Mouse (Mus musculus) leukemia stem cell, adult 10-12 weeks (primary cell): Measurements from ENCODE around the gene Ptbp3. TPM values are rescaled to one million over a fixed set of nuclear protein-coding genes. Genes with fewer than 3 reads are reported as not detected.

ENCODE experiments used
- polyA plus RNA-seq: library from polyadenylated mRNA; stranded (reverse); fragments of >175 nt; gene quantifications from 2 replicates; pipeline ENCODE4 v1.2.3, GENCODE M21; 2012; ENCODE audit warnings: low replicate concordance

The Ptbp3 gene
- 61.4 and 169 TPM in 2 replicates for polyA plus RNA-seq

DNA sequence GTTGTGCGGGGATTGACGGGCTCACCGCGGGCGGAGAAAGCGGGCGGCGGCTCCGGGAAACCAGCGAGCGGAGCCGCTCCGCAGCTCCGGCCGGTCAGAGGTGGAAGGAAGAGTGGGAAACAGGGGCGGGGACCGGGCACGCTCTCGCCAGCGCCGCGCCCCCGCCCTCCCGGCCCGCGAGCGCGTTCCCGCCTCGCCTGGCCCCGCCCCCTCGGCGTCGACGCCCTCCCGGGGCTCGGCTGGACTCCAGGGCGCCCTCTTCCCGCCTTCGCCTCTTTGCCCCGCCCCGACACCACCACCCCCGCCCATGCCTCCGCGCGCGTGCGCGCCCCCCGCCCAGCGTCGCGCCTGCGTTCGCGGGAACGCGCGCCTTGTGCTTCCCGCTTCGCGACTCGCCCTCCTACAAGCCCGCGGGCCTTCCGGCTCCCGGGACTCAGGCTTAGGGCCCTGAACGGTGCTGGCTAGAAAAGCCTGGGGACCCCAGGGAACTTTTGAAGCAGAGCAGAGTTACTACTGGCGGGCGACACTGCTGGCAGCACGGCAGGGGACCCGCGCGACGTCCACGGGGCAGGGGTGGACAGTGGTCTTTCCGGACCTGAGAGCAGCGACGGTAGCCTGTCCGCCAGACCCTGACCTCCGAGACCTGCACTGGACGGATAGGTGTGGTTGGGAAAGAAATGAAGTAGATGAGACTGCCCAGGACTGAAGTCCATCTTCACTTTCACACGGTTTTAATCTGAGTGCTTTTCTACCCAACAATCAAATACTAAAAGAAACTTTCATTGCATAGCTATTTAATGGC, at the start of gene Ptbp3:
TSS of gene Ptbp3 (minus strand) at position 190 of the 802 bp plus-strand sequence.

GRCm38 (mm10) chr4:59581314-59582185, 32.4 kb upstream of the Ptbp3 start, which contains the start of gene Hsdl2:
TSS of gene Hsdl2 (plus strand) at chr4:59581563.

DNA sequence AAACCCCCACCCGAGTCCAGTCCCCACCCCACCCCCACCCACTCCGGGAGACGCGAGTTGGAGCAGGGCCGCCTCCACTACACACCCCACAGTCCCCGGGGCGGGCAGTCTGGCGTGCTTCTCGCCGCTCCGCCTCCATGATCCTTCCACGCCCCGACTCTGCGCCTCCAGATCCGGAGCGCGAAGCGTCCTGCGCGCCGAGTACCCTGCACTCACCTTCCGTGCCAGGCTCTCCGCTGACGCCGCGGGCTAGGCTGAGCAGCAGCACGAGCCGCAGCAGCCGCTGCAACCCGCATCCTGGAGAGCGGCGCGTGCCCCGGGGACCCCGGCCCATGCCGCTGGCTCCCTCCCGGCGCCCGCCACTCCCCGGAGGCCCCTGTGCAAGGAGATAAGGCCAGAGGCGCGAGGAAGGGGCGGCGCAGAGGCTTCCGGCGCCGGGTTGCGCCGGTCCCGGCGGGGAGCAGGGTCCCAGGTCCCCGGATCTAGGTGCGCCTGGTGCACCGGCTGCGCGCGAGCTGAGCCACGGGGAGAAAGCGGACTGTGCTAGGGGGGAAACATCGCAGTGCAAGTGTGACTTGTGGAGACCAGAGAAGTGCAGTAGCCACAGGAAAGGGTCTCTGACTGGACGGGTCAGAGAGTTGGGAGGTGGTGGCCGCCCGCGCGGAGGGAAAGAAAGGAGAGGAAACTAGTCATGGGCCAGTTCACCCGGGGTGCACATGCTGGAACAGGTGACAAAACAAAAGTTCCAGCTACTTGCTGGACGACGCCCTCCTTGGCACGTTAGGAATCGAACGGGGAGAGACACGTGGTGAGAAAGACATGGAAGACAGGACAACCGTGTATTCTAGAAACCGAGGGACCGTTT, 110.9 kb downstream of the Ptbp3 start, which contains the start of gene Susd1:
TSS of gene Susd1 (minus strand) at position 644 of the 865 bp plus-strand sequence.

Other genes starting within 250 kb of the Ptbp3 start
- 1.4 and 2.4 TPM in 2 replicates for gene Susd1, start 110.7 kb downstream of the Ptbp3 start, polyA plus RNA-seq
- gene Hsdl2, start 32.2 kb upstream of the Ptbp3 start, polyA plus RNA-seq: 2.5 and 3.7 TPM in 2 replicates
- 8.3 and 9.7 TPM in 2 replicates for gene E130308A19Rik, start 76.8 kb upstream of the Ptbp3 start, polyA plus RNA-seq